Mouse (Mus musculus): ENCODE measurements around the gene Rab27a. TPM values are rescaled to one million over a fixed set of nuclear protein-coding genes. Genes with fewer than 3 reads are reported as not detected.

Gene Rab27a
- total RNA-seq (2021), result 1 to 10 TPM; 7.5 to 8.9 TPM
- long read RNA-seq, experiment 1, partial matches to known transcripts, result 1 of 6 reads
- long read RNA-seq, experiment 1, other reads (novel, unspliced or antisense), result 0 of 6 reads
- long read RNA-seq, experiment 2, partial matches to known transcripts, result 0 of 2 reads
- long read RNA-seq, experiment 2, other reads (novel, unspliced or antisense), result 0 of 2 reads

- Histone ChIP-seq H3K4me3 (peak within 1 kb of the TSS; percentile 60), H3K27ac (peak within 1 kb of the TSS; percentile 72)
- intact Hi-C loops (cut with DNase I), result loop anchor here (1.0 kb wide), 1 partner anchor 47 kb away; no protein-coding TSS in a partner anchor
- DNase-seq (ENCODE audit: extremely low spot score in 1 of 2, low spot score in 2 of 2), result peak; percentile 76 to 79
- TF ChIP-seq CTCF (IDR thresholded peaks at IDR 0.05), result peak; percentile 93
These were observed at the start of gene Rab27a for GRCm38 (mm10) chr9:73044146-73045079. Gene Rab27a, plus strand, starts transcription at chr9:73044854.

GRCm38 (mm10) chr9:72996167-72996566 is 48.5 kb upstream of the Rab27a start:
- Histone ChIP-seq H3K4me3 (no peak overlapping the region), H3K27ac (no peak overlapping the region)
- DNase-seq (ENCODE audit: extremely low spot score in 1 of 2, low spot score in 2 of 2), result no peak
- intact Hi-C loops (cut with DNase I), result no loop called here
- no peak for TF ChIP-seq CTCF (IDR thresholded peaks at IDR 0.05)

GRCm38 (mm10) chr9:72996806-72997205 is 47.8 kb upstream of the Rab27a start:
- Histone ChIP-seq H3K27ac (no peak overlapping the region), H3K4me3 (no peak overlapping the region)
- no peak for TF ChIP-seq CTCF (IDR thresholded peaks at IDR 0.05)
- DNase-seq (ENCODE audit: extremely low spot score in 1 of 2, low spot score in 2 of 2), result no peak
- intact Hi-C loops (cut with DNase I), result no loop called here

GRCm38 (mm10) chr9:73000487-73000886 is 44.2 kb upstream of the Rab27a start:
- intact Hi-C loops (cut with DNase I), result no loop called here
- Histone ChIP-seq H3K27ac (no peak overlapping the region), H3K4me3 (no peak overlapping the region)
- DNase-seq (ENCODE audit: extremely low spot score in 1 of 2, low spot score in 2 of 2), result no peak
- no peak; the same call in 1 of the 2 replicates for TF ChIP-seq CTCF (IDR thresholded peaks at IDR 0.05)

- intact Hi-C loops (cut with DNase I), result no loop called here
- no peak for TF ChIP-seq CTCF (IDR thresholded peaks at IDR 0.05)
- no peak overlapping the region for H3K4me3 ChIP-seq
- no peak for DNase-seq (ENCODE audit: extremely low spot score in 1 of 2, low spot score in 2 of 2)
- no peak overlapping the region for H3K27ac ChIP-seq
These were observed 43.2 kb upstream of the Rab27a start for GRCm38 (mm10) chr9:73001314-73002011.

GRCm38 (mm10) chr9:73002177-73002576 is 42.5 kb upstream of the Rab27a start:
- no peak for DNase-seq (ENCODE audit: extremely low spot score in 1 of 2, low spot score in 2 of 2)
- Histone ChIP-seq H3K27ac (no peak overlapping the region), H3K4me3 (no peak overlapping the region)
- no peak for TF ChIP-seq CTCF (IDR thresholded peaks at IDR 0.05)
- intact Hi-C loops (cut with DNase I), result no loop called here

- TF ChIP-seq CTCF (IDR thresholded peaks at IDR 0.05), result no peak
- intact Hi-C loops (cut with DNase I), result no loop called here
- no peak overlapping the region for H3K4me3 ChIP-seq
- DNase-seq (ENCODE audit: extremely low spot score in 1 of 2, low spot score in 2 of 2), result no peak
- H3K27ac ChIP-seq, result no peak overlapping the region
These were observed 40.6 kb upstream of the Rab27a start for GRCm38 (mm10) chr9:73004076-73004475.

- no peak overlapping the region for H3K27ac ChIP-seq
- intact Hi-C loops (cut with DNase I), result no loop called here
- no peak for TF ChIP-seq CTCF (IDR thresholded peaks at IDR 0.05)
These were observed 39.5 kb upstream of the Rab27a start for GRCm38 (mm10) chr9:73005106-73005505.

GRCm38 (mm10) chr9:73006175-73006574 is 38.5 kb upstream of the Rab27a start:
- TF ChIP-seq CTCF (IDR thresholded peaks at IDR 0.05), result no peak
- Histone ChIP-seq H3K4me3 (no peak overlapping the region), H3K27ac (no peak overlapping the region)
- intact Hi-C loops (cut with DNase I), result no loop called here
- no peak for DNase-seq (ENCODE audit: extremely low spot score in 1 of 2, low spot score in 2 of 2)

More at GRCm38 (mm10) chr9:73005106-73005505, 39.5 kb upstream of the Rab27a start:
- no peak overlapping the region for H3K4me3 ChIP-seq
- no peak for DNase-seq (ENCODE audit: extremely low spot score in 1 of 2, low spot score in 2 of 2)

- no peak overlapping the region for H3K4me3 ChIP-seq
- H3K27ac ChIP-seq, result no peak overlapping the region
- TF ChIP-seq CTCF (IDR thresholded peaks at IDR 0.05), result no peak
- intact Hi-C loops (cut with DNase I), result no loop called here
- no peak for DNase-seq (ENCODE audit: extremely low spot score in 1 of 2, low spot score in 2 of 2)
These were observed 36.3 kb upstream of the Rab27a start for GRCm38 (mm10) chr9:73008384-73008783.

- TF ChIP-seq CTCF (IDR thresholded peaks at IDR 0.05), result peak; percentile 29
- H3K27ac ChIP-seq, result no peak overlapping the region
- H3K4me3 ChIP-seq, result no peak overlapping the region
- intact Hi-C loops (cut with DNase I), result no loop called here
- DNase-seq (ENCODE audit: extremely low spot score in 1 of 2, low spot score in 2 of 2), result no peak
These were observed 32.0 kb upstream of the Rab27a start for GRCm38 (mm10) chr9:73012629-73013028.

- H3K4me3 ChIP-seq, result no peak overlapping the region
- peak in 1 of 2 experiments; percentile 24 for DNase-seq (ENCODE audit: extremely low spot score in 1 of 2, low spot score in 2 of 2)
- no peak for TF ChIP-seq CTCF (IDR thresholded peaks at IDR 0.05)
- no peak overlapping the region for H3K27ac ChIP-seq
- intact Hi-C loops (cut with DNase I), result no loop called here
These were observed 29.9 kb upstream of the Rab27a start for GRCm38 (mm10) chr9:73014724-73015123.

Data from left cerebral cortex, adult 2 months (tissue).